Mouse (Mus musculus) embryonic facial prominence, embryonic 14.5 days (tissue): ENCODE results near the gene Hook2. TPM values are rescaled to one million over a fixed set of nuclear protein-coding genes. Genes with fewer than 3 reads are reported as not detected.

ENCODE experiments used
- ATAC-seq: fragments of 200-750 bp; cut with Nextera tagmentation; 2 replicates; pipeline ENCODE4 v1.8.0; 2017; ENCODE audit warnings: low read depth, moderate number of reproducible peaks, moderate TSS enrichment
- DNase-seq: peaks from one replicate; pipeline ENCODE4 v3.0.0-alpha.2; 2015; ENCODE audit warnings: low spot score
- H3K27ac ChIP-seq: fragments of 300-500 bp; sonication (generic); replicated peaks from 2 replicates; pipeline ENCODE4 v1.5.1; 2014; ENCODE audit warnings: low read depth, mild to moderate bottlenecking, low read length, moderate library complexity
- H3K27me3 ChIP-seq: fragments of 300-500 bp; sonication (generic); replicated peaks from 2 replicates; pipeline ENCODE4 v1.6.1; 2014; ENCODE audit warnings: low read length; ENCODE audit not compliant: control insufficient read depth, insufficient read depth
- H3K36me3 ChIP-seq: fragments of 300-500 bp; sonication (generic); 2 replicates; pipeline ENCODE4 v1.6.1; 2014; ENCODE audit warnings: low read length, mixed read lengths; ENCODE audit not compliant: control insufficient read depth, insufficient read depth
- H3K4me1 ChIP-seq: fragments of 300-500 bp; sonication (generic); 2 replicates; pipeline ENCODE4 v1.6.1; 2014; ENCODE audit warnings: antibody characterized with exemption, low read length; ENCODE audit not compliant: control insufficient read depth, insufficient read depth
- H3K4me2 ChIP-seq: fragments of 300-500 bp; sonication (generic); 2 replicates; pipeline ENCODE4 v1.6.1; 2014; ENCODE audit warnings: low read depth, mild to moderate bottlenecking, low read length, moderate library complexity, mixed read lengths
- H3K4me3 ChIP-seq: fragments of 300-500 bp; sonication (generic); 2 replicates; pipeline ENCODE4 v1.5.1; 2014; ENCODE audit warnings: low read depth, mild to moderate bottlenecking, low read length
- H3K9ac ChIP-seq: fragments of 300-500 bp; sonication (generic); 2 replicates; pipeline ENCODE4 v1.6.1; 2014; ENCODE audit warnings: low read depth, mild to moderate bottlenecking, low read length, moderate library complexity, mixed read lengths
- H3K9me3 ChIP-seq: fragments of 300-500 bp; sonication (generic); 2 replicates; pipeline ENCODE4 v1.6.1; 2016; ENCODE audit warnings: low read length; ENCODE audit not compliant: control insufficient read depth
- WGBS: fragments of 180-500 bp; shearing (Covaris S2); extraction: QIAGEN DNeasy Blood & Tissue Kit; methylation state at CpG from one replicate; pipeline ENCODE4 v1.1.7; 2014; 5-methylcytosine and 5-hydroxymethylcytosine counted together
- polyA plus RNA-seq: library from polyadenylated mRNA; unstranded; fragments of >200 nt; fragmentation: Nextera tagmentation; extraction: Ambion mirVana; gene quantifications from 2 replicates; pipeline ENCODE4 v1.2.1, GENCODE M21; 2014

The Hook2 gene
- polyA plus RNA-seq, 1 experiment from 2014 or later, result 13.1 TPM

DNA sequence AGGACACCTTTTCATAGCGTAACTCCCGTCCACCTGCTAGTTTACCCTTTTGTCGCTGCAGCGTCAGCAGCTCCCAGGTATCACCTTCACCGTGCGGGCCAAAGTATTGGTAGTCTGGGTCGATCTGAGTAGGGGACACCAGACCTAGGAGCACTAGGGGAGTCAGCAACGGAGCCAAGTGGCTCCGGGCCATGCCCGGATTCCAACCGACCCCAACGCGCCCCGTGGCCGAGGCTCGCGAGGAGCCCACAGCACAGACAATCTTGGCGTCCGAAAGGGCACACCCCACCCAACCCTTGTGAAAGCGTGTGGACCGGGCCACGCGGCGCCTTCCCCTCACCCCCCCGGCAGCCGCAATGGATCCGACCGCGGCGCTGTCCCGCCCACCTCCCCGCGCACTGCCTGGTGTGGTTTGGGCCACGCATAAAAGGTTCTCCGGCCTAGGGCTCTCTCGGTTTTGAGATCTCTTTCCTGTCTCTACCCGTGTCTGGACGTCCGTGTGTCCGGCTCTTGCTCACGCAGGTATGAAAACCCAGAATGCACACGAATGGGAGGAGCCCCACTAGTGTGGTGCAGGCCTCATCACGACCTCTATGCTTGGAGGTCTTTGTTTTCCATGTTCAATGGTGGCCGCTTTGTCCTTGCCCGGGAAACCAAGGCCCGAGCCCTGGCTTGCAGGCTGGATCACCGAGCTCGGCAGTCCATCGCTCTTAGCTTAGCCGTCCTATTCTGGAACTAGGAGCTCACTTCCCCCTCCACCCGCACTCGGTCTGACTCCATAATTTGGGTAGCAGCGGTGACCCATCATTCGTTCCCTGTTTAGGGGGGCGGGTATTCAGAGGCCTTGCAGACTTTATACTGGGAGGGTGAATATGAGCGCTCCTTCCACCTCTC, 20.9 kb upstream of the Hook2 start, which contains the start of the genes Gm49661, Prdx2 and Rnaseh2a:
Gene Gm49661 (minus strand): TSS at position 193 of the 894 bp plus-strand sequence.
Gene Prdx2 (plus strand): TSS at position 347 of the 894 bp plus-strand sequence.
Gene Rnaseh2a (minus strand): TSS at position 527 of the 894 bp plus-strand sequence.
- WGBS, result under 1% methylated on average over 41 of the region's 56 CpGs
- peak; percentile 85 for DNase-seq
- H3K36me3 ChIP-seq, result peaks cover 37% of the 10 kb centered on the region

GRCm38 (mm10) chr8:84970135-84970790, 20.1 kb upstream of the Hook2 start:
- Histone ChIP-seq H3K9ac (peak overlapping the region; percentile 86), H3K36me3 (peaks cover 45% of the 10 kb centered on the region), H3K27me3 (no peaks in the 10 kb centered on the region), H3K4me3 (peak overlapping the region; percentile 73), H3K9me3 (no peaks in the 10 kb centered on the region), H3K4me1 (peaks cover 20% of the 10 kb centered on the region), H3K27ac (peak overlapping the region; percentile 78), H3K4me2 (peak overlapping the region; percentile 94)
- WGBS, result 6% methylated on average over 21 of the region's 21 CpGs
- DNase-seq (no peak), ATAC-seq (no peak)

More for the DNA sequence above, 20.9 kb upstream of the Hook2 start, which contains the start of the genes Gm49661, Prdx2 and Rnaseh2a:
- Histone ChIP-seq H3K27me3 (no peaks in the 10 kb centered on the region), H3K4me1 (peaks cover 23% of the 10 kb centered on the region), H3K27ac (peak within 1 kb of the TSS; percentile 78), H3K4me3 (peak within 1 kb of the TSS; percentile 73), H3K4me2 (peak within 1 kb of the TSS; percentile 94), H3K9me3 (no peaks in the 10 kb centered on the region), H3K9ac (peak within 1 kb of the TSS; percentile 86)
- peak; percentile 78 for ATAC-seq

DNA sequence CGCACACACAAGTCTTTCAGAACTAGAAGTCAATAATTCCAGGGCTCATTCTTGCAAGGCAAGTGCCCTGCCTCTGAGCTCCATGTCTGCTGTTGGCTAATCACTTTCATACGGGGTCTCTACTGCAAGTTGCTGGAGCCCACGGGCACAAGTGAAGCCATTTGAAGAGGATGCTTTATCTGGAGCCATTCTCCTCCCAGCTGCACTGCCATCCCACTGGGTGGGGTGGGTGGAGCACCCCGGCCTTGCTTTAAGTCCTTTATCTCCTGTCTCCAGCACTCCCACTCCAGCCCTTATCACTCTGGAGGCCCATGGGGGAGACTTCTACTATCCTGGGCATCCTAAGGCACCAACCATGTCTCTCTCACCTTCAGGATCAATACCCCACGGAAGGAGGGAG, 19.5 kb upstream of the Hook2 start:
- Histone ChIP-seq H3K4me3 (peak overlapping the region; percentile 73), H3K27me3 (no peaks in the 10 kb centered on the region), H3K9me3 (no peaks in the 10 kb centered on the region), H3K4me2 (peak overlapping the region; percentile 94), H3K36me3 (peaks cover 45% of the 10 kb centered on the region), H3K27ac (no peak overlapping the region), H3K9ac (peak overlapping the region; percentile 86), H3K4me1 (peaks cover 21% of the 10 kb centered on the region)
- DNase-seq (no peak), ATAC-seq (no peak)
- 51% methylated on average over 5 of the region's 5 CpGs for WGBS

GRCm38 (mm10) chr8:84973079-84973478, 17.3 kb upstream of the Hook2 start:
- no peaks in the 10 kb centered on the region for H3K9me3 ChIP-seq
- no peak overlapping the region for H3K4me2 ChIP-seq
- no peak overlapping the region for H3K27ac ChIP-seq
- 93% methylated on average over 1 of the region's 1 CpGs for WGBS
- H3K9ac ChIP-seq, result no peak overlapping the region
- peaks cover 13% of the 10 kb centered on the region for H3K27me3 ChIP-seq
- no peak overlapping the region for H3K4me3 ChIP-seq
- DNase-seq (no peak), ATAC-seq (no peak)
- peaks cover 29% of the 10 kb centered on the region for H3K4me1 ChIP-seq
- H3K36me3 ChIP-seq, result peaks cover 45% of the 10 kb centered on the region

- H3K4me2 ChIP-seq, result no peak overlapping the region
- H3K4me3 ChIP-seq, result no peak overlapping the region
- no peak overlapping the region for H3K27ac ChIP-seq
- WGBS, result 50% methylated on average over 4 of the region's 4 CpGs
- peaks cover 16% of the 10 kb centered on the region for H3K27me3 ChIP-seq
- H3K4me1 ChIP-seq, result peaks cover 24% of the 10 kb centered on the region
- H3K9ac ChIP-seq, result no peak overlapping the region
- peaks cover 45% of the 10 kb centered on the region for H3K36me3 ChIP-seq
- no peaks in the 10 kb centered on the region for H3K9me3 ChIP-seq
- peak; percentile 80 for DNase-seq
- ATAC-seq, result 0 out of 2 replicates have a peak, but pooled peaks have one; percentile 13
These were observed 16.4 kb upstream of the Hook2 start for GRCm38 (mm10) chr8:84973803-84974542.

GRCm38 (mm10) chr8:84974543-84975142, 15.8 kb upstream of the Hook2 start:
- ATAC-seq, result no peak
- WGBS, result 71% methylated on average over 8 of the region's 8 CpGs
- H3K27ac ChIP-seq, result no peak overlapping the region
- DNase-seq, result no peak
- H3K4me1 ChIP-seq, result peaks cover 27% of the 10 kb centered on the region
- H3K9ac ChIP-seq, result no peak overlapping the region
- H3K4me2 ChIP-seq, result no peak overlapping the region
- peaks cover 45% of the 10 kb centered on the region for H3K36me3 ChIP-seq
- no peaks in the 10 kb centered on the region for H3K9me3 ChIP-seq
- peaks cover 16% of the 10 kb centered on the region for H3K27me3 ChIP-seq
- H3K4me3 ChIP-seq, result no peak overlapping the region

GRCm38 (mm10) chr8:84975434-84975833, 15.0 kb upstream of the Hook2 start:
- peak overlapping the region; percentile 82; the same call in 1 of the 2 replicates for H3K27ac ChIP-seq
- peaks cover 32% of the 10 kb centered on the region for H3K4me1 ChIP-seq
- ATAC-seq (no peak), DNase-seq (no peak)
- no peak overlapping the region for H3K9ac ChIP-seq
- H3K27me3 ChIP-seq, result peaks cover 16% of the 10 kb centered on the region
- 26% methylated on average over 7 of the region's 7 CpGs for WGBS
- peaks cover 45% of the 10 kb centered on the region for H3K36me3 ChIP-seq
- H3K4me2 ChIP-seq, result peak overlapping the region; percentile 97; the same call in 1 of the 2 replicates
- H3K9me3 ChIP-seq, result no peaks in the 10 kb centered on the region
- peak overlapping the region; percentile 62; the same call in 1 of the 2 replicates for H3K4me3 ChIP-seq
